Mouse (Mus musculus): Measurements from ENCODE around the gene Pde4d.

Gene Pde4d

DNA sequence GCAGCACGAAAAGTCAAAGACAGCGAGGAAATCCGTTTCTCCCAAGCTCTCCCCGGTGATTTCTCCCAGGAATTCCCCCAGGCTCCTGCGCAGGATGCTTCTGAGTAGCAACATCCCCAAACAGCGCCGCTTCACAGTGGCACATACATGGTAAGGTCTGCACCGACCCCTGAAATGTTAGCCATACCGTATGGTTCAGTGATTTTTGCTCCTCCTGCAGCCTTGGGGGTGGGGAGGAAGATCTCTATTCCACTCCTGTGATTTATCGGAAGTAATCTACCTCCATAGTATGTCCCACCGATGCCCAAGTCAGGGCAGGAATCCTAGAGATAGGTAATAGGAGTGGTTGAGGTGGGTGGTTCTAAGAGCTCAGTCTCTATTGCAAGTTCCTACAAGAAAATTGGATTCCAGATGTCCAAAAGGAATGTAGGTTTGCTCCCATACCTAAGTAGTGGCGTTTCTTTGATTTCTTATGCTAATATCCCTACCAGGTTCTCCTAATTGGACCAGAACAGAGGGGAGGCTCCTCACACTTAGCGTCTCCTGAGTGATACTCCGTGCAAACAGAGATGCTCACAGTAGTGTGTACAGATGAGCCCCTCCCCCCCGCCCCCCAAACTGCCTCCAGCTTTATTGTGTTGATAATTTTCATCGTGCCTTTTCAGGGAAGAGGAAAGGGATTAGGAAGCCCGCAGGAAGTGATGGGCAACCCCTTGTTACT, 811.2 kb downstream of the Pde4d start:
- DNase-seq, result peak; percentile 24

DNA sequence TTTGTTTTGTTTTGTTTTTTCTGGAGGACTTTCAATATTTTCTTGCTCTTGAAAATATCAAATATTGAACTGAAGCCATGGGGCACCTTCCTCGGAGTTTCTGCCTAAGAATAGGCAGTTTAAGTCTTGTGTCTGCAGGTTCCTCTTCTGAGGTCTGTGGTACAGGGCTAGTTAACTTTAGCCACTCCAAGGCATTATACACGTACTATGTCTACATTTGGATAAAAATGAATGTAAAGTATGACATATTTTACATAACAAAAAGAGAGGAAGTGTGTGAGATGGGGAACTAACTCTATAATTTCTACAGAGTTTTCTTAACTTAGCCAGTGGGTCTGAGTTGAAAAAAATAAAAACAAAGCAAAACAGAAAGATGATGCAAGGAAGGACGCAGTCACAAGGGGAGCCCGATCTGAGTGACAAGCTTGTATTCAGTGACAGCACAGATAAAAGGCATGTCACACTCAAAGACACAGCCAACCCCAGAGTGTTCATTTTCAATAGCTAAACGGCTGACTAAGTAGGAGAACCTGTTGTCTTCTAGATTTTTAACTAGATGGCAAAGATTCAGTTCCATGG, 812.0 kb downstream of the Pde4d start:
- DNase-seq, result no peak

DNA sequence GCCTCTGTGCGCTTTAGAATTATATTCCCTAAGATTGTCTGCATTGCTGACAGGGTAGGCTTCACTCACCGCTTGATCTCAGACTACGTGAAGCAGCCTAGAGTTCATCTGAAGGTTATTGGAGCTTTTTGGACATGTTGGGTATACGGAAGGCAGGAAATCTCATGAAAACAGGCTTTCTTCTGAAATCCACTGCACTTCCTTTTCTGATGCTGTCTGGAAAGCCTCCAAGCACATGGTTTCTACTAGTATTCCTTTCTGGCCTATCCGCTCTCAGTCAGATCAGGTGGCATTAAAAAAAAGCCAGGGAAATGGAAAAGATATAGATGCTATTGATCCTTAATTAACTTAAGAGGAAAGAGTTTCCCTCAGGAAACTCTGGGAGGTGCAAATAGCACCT, 812.8 kb downstream of the Pde4d start:
- no peak for DNase-seq

DNA sequence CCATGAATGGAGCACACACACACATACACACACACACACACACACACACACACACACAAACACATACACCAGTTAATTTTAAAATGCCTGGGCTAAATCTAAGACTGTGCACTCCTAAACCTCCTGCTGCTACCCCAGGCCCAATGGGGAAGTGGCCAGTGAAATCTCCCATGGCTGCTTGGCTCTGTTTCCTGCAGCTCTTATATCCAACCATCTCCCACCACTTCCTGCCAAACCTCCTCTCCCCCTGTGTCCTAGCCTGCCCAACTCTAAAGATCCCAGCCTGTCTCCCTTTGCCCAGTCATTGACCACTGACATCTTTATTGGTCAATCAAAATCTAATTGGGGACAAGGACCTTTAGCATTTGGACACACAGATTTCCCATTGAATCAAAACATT, 814.1 kb downstream of the Pde4d start:
- no peak for DNase-seq

DNA sequence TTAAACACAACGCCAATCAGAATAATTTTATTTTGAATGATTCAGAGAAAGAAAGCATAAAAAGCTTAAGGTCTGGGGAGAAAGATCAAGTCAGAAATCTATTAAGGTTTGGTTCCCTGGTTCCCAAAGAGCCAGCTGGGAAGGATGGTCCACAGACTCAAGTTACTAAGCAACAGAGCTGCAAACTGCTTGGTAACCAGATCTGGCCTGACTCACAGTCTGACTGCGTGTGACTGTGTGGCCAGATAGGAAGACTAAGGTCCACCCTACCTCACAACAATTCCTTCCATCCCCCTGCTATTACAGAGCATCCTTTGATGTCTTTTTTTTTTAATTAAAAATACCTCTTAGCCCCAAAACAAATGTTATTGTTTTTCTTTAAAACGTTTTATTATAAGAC, 818.5 kb downstream of the Pde4d start:
- DNase-seq, result no peak

DNA sequence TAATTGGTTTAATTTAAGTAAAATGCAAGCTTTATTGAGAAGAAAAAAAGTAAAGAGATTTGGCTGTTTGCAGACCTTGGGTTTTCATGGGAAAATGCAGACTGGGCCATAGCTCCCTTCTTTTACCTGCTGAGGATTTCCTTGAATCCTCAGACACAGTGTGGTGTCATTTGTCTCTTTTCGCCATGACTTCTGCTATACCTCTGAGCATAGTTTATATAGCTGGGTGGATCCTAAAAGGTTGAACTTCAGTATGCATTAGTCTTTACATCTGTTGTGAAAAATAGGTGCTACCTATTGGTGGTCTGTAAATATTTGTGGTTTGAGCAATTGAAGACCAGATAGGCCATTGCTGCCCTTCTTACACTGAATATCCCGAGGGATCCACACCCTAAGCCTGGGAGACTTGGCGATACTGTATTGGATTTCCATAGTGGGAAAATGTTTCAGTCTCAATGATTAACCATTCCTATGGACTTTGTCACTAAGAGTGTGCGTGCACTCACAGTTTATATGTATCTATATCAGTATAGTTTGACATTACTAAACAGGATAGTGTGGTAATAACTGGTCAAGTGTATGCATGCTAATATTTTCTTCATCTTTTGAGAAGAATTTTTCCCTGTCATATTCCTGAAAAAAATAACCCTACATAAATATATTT, 819.0 kb downstream of the Pde4d start:
- DNase-seq, result no peak

DNA sequence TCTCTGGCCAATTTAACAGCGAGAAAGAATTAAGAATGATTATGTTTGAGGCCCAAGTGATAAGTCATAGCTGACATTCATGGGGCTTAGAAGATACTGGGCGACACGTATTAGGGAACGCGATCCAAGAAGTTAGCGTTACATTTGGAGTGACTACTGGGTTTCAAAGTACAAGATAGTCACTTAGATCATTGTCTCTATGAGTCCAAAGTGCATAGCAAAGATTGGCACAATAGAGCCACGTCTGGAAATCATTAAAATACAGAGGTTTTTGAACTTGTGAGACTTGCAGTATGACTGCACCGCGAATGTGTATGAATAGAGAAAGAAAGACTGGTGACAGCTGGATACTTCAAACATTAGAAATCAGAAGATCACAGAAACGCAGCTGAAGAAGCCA, 825.1 kb downstream of the Pde4d start:
- no peak for DNase-seq

DNA sequence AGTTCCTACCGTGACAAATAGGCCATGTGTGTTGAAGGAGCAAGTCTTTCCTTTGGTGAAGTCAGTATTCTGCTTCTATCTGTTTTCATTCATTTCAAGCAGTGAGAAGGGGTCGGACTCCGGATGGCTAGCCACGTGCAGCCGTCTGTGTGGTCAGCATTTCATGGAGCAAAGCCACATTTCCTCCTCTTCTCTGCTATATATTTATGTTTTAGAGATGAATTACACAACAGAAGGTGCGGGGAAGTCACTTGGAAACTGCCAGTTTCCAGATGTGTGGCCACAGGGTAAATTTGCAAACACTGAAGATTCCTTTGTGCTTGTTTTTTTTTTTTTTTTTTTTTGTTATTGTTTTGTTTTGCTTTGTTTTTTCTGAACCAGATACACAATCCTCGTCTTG, 828.0 kb downstream of the Pde4d start:
- DNase-seq, result no peak

DNA sequence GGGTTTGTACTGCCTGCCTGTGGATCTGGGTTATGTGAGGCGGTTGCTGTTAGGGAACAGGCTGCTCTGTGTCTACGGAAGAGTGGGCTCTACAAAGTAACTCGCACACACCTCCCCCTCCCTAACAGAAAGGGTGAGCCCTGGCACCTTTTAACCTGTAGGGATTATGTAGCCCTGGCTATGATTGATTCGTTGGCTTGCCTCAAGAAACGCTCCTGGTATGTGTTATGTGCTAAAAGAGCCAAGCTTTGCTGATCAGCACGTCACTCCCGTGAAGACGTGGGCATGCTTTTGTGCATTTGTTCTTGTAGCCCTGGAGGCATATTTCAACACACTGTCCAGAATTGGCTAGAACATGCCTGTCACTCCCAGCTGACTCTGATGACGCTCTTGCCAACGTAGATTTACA, 828.8 kb downstream of the Pde4d start:
- DNase-seq, result no peak

DNA sequence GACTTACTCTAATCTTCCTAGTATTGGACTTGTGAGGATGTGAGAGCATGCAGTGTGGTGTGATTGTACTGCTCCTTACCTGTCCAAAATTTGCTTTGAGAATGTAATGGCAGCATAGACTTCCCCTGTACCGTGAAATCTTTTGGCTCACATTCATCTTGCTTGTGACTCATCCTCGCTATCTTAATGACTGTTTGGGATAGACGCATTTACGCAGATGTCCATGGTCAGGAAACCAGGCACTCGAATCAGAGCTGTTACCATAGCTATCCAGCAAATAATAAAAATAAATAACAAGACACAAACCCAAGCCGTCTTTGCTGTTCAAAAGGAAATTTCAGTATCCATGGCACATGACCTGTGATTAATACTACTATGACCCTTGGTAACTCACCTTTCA, 829.5 kb downstream of the Pde4d start:
- no peak for DNase-seq

DNA sequence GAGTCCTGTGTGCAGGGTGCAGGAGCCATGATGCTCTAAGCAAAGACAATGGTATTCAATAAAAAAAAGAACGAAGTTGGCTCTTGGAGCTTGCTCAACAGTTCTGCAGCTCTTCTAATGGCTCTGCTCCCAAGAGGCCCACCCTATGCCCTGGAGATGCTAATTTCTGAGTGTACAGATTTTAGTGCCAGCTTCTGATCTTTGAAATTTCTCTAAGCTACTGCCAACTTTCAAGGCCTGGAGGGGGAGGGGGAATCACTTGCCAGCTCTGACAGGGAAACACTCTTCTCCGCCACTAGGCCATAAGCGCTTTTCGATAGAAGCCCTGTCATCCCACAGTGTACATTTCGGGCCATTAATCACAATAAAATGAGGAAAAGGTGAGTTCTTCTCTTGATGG, 830.7 kb downstream of the Pde4d start:
- no peak for DNase-seq

DNA sequence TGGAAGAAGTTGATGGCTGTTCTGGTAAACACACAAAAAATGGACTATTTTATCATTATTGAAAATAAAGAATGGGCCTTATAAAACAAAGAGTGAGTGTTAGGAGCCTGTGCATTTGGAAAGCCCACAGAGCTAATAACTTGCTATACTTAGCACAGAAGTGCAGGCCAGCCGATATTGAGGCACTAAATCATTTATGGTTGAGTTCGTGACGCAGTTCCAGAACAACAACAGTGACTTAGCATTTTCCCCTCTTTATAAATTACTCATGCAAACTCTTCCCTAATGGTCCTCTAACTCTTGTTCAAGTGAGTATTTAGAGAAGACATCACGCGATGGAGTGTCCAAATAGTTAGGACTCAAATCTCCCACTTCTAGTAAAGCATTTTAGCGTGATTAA, 837.7 kb downstream of the Pde4d start:
- DNase-seq, result no peak

DNA sequence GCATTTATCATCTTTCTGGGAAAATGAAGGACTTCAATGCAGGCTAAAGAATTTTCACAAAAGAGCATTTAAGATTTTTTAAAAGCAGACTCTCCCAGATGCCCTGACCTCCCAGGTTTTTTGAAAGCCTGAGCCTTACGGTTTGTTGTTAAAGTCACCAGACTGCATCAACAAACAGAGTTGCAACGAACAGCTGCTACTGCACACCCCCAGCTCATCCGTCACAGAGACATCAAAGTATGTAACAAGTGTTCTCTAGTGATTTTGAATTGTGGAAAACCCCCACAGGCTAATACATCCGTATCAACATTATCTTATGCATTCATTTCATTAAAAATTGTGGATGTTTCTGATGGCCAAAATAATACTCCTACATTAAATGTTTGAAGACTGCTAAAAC, 841.2 kb downstream of the Pde4d start:
- no peak for DNase-seq

DNA sequence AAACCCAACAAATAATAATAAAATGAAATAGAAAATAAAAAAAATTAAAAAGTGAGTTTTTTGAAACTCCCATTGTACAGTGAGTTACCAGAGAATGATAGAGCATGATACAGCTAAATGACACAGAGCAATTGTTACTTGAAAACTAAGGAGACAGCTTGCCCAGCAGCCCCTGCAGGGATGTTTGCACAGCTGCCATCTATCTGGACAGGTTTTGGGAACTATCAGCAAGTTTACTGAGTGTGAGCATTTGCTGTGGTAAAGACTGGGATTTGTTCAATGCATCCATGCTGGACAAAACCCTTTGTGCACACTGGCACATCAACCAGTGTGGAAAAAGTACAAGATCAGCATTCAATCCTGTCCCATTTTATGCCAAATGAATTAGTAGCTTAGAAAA, 843.3 kb downstream of the Pde4d start:
- no peak for DNase-seq

DNA sequence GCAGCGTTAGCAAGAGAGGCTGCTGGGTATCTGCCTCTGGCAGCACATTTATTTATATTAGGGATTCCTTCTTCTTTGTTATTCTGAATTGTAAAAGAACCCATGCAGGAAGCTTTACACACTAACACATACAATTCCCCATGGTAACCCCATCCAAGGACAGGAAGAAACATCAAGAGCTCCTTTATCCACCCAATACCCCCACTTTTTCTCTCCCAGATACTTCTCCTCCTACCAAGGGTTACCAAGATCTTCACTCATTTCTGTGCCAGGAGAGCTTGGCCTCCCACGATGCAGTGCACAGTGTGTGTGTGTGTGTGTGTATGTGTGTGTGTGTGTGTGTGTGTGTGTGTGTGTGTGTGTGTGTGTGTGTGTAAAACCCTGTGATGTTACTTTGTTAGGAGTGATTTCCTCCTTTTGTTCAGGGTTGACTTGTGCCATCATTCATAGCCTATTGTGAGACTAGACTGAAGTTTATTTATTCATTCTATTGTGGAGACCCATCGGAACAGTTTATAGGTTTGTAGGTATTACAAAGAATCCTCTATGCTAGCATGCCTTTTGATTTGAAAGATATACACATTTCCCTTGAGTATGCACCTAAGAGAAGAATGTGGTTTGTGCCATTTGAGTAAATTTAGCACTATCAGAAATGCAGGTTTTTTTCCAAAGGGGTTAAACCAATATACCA, 846.7 kb downstream of the Pde4d start:
- DNase-seq, result no peak

DNA sequence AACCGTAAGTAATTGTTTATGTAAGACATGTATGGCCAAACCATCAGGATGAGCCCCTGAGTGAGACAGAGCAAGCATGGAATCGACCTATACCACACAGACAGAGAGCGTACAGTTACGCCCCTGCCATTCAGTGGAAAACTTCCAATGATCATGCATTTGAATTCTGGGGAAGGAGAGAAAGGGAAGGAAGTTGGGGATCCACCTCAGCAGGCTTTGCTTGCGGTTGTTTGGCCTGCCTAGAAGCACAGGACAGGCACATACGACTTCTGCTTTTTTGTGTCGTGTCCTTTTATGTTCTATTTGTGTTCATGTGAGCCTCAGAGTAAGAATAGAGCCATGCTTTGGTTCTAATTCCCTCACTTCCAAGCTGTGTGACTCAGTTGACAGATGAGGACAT, 849.1 kb downstream of the Pde4d start:
- no peak for DNase-seq

DNA sequence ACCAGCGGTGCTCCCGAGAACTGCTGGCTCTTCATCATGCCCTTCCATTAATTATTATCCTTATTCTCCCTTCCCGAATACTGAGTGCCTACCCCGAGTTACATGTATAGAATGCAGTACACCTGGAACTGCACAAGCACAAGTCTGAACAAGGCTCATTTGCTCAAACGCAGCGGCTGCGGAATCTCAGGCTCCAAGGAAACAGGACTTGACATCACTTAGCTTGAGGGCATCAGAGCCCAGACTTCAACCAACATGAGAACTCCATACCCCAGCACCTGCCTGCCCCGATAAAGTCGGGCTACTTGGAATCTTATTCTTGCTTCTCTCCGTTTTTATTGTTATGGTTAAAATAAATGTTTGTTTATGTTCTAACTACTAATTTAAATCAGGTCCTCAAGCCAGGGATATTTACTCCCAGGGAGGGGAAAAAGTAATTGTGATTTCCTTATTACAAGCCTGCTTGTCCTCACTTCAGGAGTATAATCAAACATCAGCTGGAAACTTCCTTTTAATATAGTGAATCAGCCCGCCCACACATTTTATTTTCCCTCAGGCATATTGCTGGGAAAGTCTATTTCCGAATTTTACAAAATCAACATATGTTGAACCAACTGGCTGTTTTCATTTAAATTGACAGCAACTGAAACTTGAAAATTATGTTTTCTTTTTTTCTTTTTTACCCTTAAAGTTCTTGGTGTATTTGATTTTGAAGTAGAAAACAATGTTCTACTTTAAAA, 849.9 kb downstream of the Pde4d start:
- no peak for DNase-seq

DNA sequence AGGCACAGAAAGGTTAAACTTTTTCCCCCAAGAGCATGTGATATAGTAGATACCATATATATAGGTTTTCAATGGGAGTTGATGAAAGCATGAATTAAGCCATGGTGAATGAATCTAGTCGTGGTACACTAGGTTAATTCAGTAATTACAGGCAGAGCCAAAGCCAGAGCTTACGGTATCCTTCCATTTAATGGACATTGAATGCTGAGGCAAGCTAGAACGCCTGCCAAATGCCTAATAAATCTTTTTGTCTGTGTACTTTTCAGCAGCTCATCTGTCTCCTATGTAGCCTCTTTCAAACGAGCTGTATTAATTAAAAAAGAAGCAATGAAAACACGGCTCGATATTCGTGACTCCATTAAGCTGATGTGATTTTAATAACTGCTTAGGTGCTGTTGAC, 862.8 kb downstream of the Pde4d start:
- DNase-seq, result no peak

DNA sequence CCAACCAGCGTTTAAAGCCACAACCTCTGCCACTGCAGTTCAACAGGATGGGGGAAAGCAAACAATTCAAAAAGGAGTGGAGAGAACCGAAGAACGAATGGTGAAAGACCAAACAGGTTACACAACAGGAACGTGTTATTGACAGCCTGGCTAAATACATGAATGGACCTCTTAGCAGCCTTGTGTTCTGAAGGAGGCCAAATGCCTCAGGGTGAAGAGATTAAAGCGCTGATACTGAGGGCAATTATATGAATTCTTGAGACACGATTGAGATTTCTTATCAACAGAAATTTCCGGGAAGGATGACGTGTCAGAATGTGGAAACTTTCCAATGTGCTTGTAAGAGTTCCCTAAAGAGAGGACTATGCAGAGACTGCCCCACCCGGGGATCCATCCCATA, 865.9 kb downstream of the Pde4d start:
- no peak for DNase-seq

DNA sequence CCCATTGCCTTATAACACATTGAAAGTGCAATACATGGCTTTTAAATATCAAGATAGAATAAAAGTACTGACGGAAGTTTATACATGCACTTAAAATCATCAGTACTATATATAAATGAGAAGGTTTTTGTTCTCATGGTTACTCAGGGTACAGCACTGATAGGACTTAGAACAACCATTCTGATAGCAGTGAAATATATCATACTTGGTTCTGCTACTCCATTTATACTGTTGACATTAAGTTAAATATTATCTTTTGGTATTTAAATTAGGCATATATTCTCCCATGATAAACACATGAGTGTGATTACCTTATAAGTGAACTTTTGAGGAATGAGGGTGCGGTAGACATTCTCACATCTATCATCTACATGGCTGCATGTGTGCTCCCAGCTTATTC, 867.9 kb downstream of the Pde4d start:
- no peak for DNase-seq

DNA sequence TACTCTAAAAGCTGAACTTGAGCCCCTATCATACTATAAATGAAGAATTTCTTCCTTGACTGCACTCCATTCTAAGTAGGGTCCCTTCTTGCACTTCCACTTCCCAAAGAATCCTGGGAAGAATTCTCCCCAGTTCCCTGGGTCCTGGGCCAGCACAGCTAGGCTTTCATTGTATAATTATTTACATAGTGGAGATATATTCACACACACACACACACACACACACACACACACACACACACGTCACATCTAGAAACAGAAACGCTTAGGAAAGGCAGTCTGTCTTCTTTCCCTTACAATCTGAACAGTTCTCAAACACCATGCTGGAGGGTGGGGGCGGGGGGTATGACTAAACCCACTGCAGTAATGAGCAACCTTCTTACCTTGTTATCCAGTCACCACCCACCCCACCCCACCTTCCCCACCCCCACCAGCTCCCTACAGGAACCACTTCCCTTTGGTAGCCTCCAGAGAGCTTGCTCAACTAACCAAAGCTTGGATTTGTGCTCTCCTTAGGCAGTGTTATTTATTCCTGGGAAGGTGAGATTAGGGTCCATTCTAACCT, 868.8 kb downstream of the Pde4d start:
- DNase-seq, result no peak

DNA sequence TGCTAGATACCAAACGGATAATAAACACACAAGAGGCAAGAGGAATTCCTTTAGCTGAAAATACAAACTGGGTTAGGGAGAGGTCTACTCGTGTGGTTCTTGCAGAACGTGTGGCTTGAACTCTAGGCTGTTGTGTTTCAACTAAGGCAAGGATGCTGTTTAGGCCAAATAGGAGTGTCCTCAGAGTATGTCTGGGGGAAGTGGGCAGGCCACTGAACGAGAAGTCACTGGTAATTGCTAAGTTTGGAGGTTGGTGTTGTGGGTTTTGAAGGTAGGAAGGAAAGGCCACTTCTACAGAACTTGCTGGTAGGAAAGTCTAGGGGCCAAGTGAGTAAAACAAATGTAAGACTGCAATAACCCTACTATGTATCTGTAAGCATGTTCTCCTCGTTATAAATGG, 876.3 kb downstream of the Pde4d start:
- DNase-seq, result no peak

DNA sequence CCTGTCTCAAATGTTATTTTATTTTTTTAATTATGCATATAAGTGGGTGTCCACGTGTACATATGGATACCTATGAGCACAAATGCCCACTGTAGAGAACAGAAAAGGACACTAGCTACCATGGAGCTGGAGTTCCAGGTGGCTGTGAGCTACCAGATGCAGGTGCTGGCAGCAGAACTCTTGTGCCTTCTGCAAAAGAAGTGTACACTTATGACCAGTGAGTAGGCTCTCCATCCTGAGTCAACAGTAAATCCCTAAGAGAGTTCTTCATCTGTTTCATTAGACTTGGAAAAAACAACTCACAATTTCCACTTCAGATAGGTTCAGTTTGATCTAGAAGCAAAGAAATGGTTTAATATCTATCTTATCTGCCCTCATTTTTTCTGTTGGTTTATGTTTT, 881.8 kb downstream of the Pde4d start:
- no peak for DNase-seq
